Mouse (Mus musculus) erythroblast, embryonic 14.5 days (primary cell): Measurements from ENCODE around the gene Bcr.

Experiments used
- GATA1 ChIP-seq: IDR thresholded peaks from 2 replicates; pipeline ENCODE4 v1.6.1; 2012; ENCODE audit warnings: low read length, inconsistent platforms, mixed read lengths
- TAL1 ChIP-seq: IDR thresholded peaks from 3 replicates; pipeline ENCODE4 v1.6.1; 2012; ENCODE audit warnings: low read length, inconsistent platforms, mixed read lengths

DNA sequence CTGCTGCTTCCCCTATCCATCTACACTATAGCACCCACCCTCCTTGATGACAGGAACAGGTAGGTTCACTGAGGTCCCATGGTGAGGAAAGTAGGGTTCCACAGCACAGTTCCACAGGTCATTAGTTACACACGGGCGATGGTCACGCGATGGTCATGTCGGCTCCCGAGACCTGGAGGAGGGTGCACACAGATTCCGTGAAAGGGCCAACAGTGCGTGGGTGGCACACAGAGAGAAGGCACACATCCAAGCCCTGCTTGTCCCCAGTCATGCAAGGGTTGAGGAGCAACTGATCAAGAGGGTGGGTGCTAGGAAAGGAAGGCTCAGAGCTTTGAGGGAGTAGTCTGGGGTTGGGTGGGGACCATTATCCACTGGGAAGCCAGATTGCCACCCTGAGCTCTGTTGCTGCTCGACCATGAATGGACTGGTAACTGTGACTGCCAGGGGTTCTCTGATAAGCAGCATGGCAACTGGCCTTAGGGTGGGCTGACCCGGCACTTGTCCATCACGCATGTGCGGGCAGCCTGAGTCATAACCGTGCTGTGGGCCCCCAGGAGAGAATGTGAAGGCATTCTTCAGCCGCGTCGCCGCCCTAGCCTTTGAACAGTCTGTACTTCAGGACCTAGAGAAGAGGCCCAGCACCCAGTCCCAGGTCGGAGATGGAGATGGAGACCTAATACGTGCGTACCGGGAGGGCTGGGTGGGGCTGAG lies 8.9 kb upstream of the Bcr start:
- no peak for TF ChIP-seq GATA1
- no peak for TF ChIP-seq TAL1
